Mouse (Mus musculus) MEL (cell line): ENCODE results near the gene Kansl2. TPM values are rescaled to one million over a fixed set of nuclear protein-coding genes. Genes with fewer than 3 reads are reported as not detected.

Source experiments
- DNase-seq: peaks from one replicate; pipeline ENCODE4 v3.0.0; 2011; ENCODE audit warnings: low read depth, low spot score
- H3K27ac ChIP-seq: 2 replicates; pipeline ENCODE4 v1.5.1; 2012; ENCODE audit warnings: low read depth, mild to moderate bottlenecking, control low read depth, low read length, moderate library complexity; ENCODE audit not compliant: control insufficient read depth
- H3K27me3 ChIP-seq, 2 experiments: fragments of 150-350 bp in 1 of 2; sonication (generic) in 1 of 2; 2 replicates each; pipeline ENCODE4 v1.6.1; 2012; ENCODE audit warnings: low read length in 2 of 2, mild to moderate bottlenecking in 2 of 2, improper control_type of control experiment in 1 of 2, moderate library complexity in 1 of 2; ENCODE audit not compliant: insufficient read depth in 2 of 2, control insufficient read depth in 1 of 2
- H3K36me3 ChIP-seq, 2 experiments: 2 replicates each; pipeline ENCODE4 v1.6.1; 2012 to 2014; ENCODE audit warnings: low read length in 2 of 2, improper control_type of control experiment in 1 of 2, inconsistent platforms in 1 of 2, mild to moderate bottlenecking in 1 of 2; ENCODE audit not compliant: insufficient read depth in 2 of 2, control insufficient read depth in 1 of 2
- H3K4me1 ChIP-seq, 2 experiments: fragments of 150-350 bp in 1 of 2; sonication (generic) in 1 of 2; 2 replicates each; pipeline ENCODE4 v1.6.1; 2012; ENCODE audit warnings: low read length in 2 of 2, improper control_type of control experiment in 1 of 2, mild to moderate bottlenecking in 1 of 2; ENCODE audit not compliant: insufficient read depth in 2 of 2, control insufficient read depth in 1 of 2
- H3K4me3 ChIP-seq, 2 experiments: fragments of 150-350 bp in 1 of 2; sonication (generic) in 1 of 2; 2 replicates each; pipeline ENCODE4 v1.5.1; 2012; ENCODE audit warnings: low read depth in 2 of 2, low read length in 2 of 2, mild to moderate bottlenecking in 2 of 2, moderate library complexity in 2 of 2, control low read depth in 1 of 2, improper control_type of control experiment in 1 of 2; ENCODE audit not compliant: control insufficient read depth in 1 of 2, insufficient read depth in 1 of 2
- H3K79me2 ChIP-seq: 2 replicates; pipeline ENCODE4 v1.6.1; 2012; ENCODE audit warnings: mild to moderate bottlenecking, low read length, moderate library complexity; ENCODE audit not compliant: control insufficient read depth, poor library complexity, insufficient read depth
- H3K9ac ChIP-seq: 2 replicates; pipeline ENCODE4 v1.6.1; 2012; ENCODE audit warnings: low read depth, mild to moderate bottlenecking, control low read depth, low read length, moderate library complexity; ENCODE audit not compliant: control insufficient read depth, poor library complexity, severe bottlenecking
- H3K9me3 ChIP-seq: fragments of 150-350 bp; sonication (generic); replicated peaks from 2 replicates; pipeline ENCODE4 v1.6.1; 2012; ENCODE audit warnings: mild to moderate bottlenecking, low read length, improper control_type of control experiment, moderate library complexity; ENCODE audit not compliant: insufficient read depth
- CHD1 ChIP-seq: IDR thresholded peaks from 2 replicates; pipeline ENCODE4 v1.6.1; 2012; ENCODE audit warnings: low read depth, mild to moderate bottlenecking, inconsistent platforms, low read length, improper control_type of control experiment
- CTCF ChIP-seq, 3 experiments: IDR thresholded peaks in 2 of 3; conservative IDR thresholded peaks in 1 of 3; 2 replicates each; pipeline ENCODE4 v1.5.1; 2011 to 2012; ENCODE audit warnings: low read length in 3 of 3, low read depth in 2 of 3, mild to moderate bottlenecking in 2 of 3, improper control_type of control experiment in 1 of 3, inconsistent platforms in 1 of 3, mixed read lengths in 1 of 3, moderate library complexity in 1 of 3; ENCODE audit not compliant: control insufficient read depth in 1 of 3, insufficient read depth in 1 of 3, poor library complexity in 1 of 3, severe bottlenecking in 1 of 3
- EP300 ChIP-seq, 2 experiments: IDR thresholded peaks; 2 replicates each; pipeline ENCODE4 v1.6.1; 2011; ENCODE audit warnings: improper control_type of control experiment in 2 of 2, low read length in 2 of 2, low read depth in 1 of 2, mild to moderate bottlenecking in 1 of 2
- ETS1 ChIP-seq: IDR thresholded peaks from 2 replicates; pipeline ENCODE4 v1.6.1; 2012; ENCODE audit warnings: low read depth, mild to moderate bottlenecking, inconsistent platforms, low read length, improper control_type of control experiment, moderate library complexity
- GABPA ChIP-seq: IDR thresholded peaks from 2 replicates; pipeline ENCODE4 v1.6.1; 2012; ENCODE audit warnings: low read depth, mild to moderate bottlenecking, inconsistent platforms, low read length, improper control_type of control experiment, moderate library complexity
- GATA1 ChIP-seq: IDR thresholded peaks from 2 replicates; pipeline ENCODE4 v1.6.1; 2011; ENCODE audit warnings: low read depth, low read length, improper control_type of control experiment
- HCFC1 ChIP-seq: IDR thresholded peaks from 2 replicates; pipeline ENCODE4 v1.6.1; 2012; ENCODE audit warnings: low read depth, mild to moderate bottlenecking, inconsistent platforms, low read length, improper control_type of control experiment, moderate library complexity
- KAT2A ChIP-seq: conservative IDR thresholded peaks from 2 replicates; pipeline ENCODE4 v1.6.1; 2012; ENCODE audit warnings: low read depth, low read length, improper control_type of control experiment, inconsistent platforms
- MAX ChIP-seq: IDR thresholded peaks from 2 replicates; pipeline ENCODE4 v1.6.1; 2011; ENCODE audit warnings: low read length, improper control_type of control experiment
- MEF2A ChIP-seq: IDR thresholded peaks from 2 replicates; pipeline ENCODE4 v1.6.1; 2014; ENCODE audit warnings: low read depth, mild to moderate bottlenecking, inconsistent platforms, low read length, improper control_type of control experiment; ENCODE audit not compliant: poor library complexity, insufficient replicate concordance, severe bottlenecking; ENCODE audit errors: extremely low read depth
- NRF1 ChIP-seq: IDR thresholded peaks from 2 replicates; pipeline ENCODE4 v1.6.1; 2014; ENCODE audit warnings: low read depth, mild to moderate bottlenecking, inconsistent platforms, low read length, improper control_type of control experiment, moderate library complexity; ENCODE audit not compliant: poor library complexity, insufficient read depth, severe bottlenecking
- POLR2A ChIP-seq, 2 experiments: IDR thresholded peaks; 2 replicates each; pipeline ENCODE4 v1.6.1; 2011 to 2012; ENCODE audit warnings: low read length in 2 of 2, mild to moderate bottlenecking in 2 of 2, control low read depth in 1 of 2, improper control_type of control experiment in 1 of 2, low read depth in 1 of 2, moderate library complexity in 1 of 2; ENCODE audit not compliant: control insufficient read depth in 1 of 2, insufficient read depth in 1 of 2, poor library complexity in 1 of 2
- POLR2AphosphoS2 ChIP-seq: IDR thresholded peaks from 2 replicates; pipeline ENCODE4 v1.6.1; 2011; ENCODE audit warnings: low read length, improper control_type of control experiment
- RAD21 ChIP-seq: IDR thresholded peaks from 2 replicates; pipeline ENCODE4 v1.6.1; 2011; ENCODE audit warnings: mild to moderate bottlenecking, low read depth, low read length, improper control_type of control experiment
- RCOR1 ChIP-seq: IDR thresholded peaks from 2 replicates; pipeline ENCODE4 v1.6.1; 2012; ENCODE audit warnings: low read depth, mild to moderate bottlenecking, inconsistent platforms, low read length, improper control_type of control experiment
- TAL1 ChIP-seq: IDR thresholded peaks from 2 replicates; pipeline ENCODE4 v1.6.1; 2012; ENCODE audit warnings: mild to moderate bottlenecking, inconsistent platforms, low read length, moderate library complexity, mixed read lengths
- UBTF ChIP-seq: IDR thresholded peaks from 2 replicates; pipeline ENCODE4 v1.6.1; 2012; ENCODE audit warnings: low read depth, mild to moderate bottlenecking, inconsistent platforms, low read length, improper control_type of control experiment, moderate library complexity, borderline replicate concordance; ENCODE audit not compliant: insufficient read depth
- USF1 ChIP-seq: IDR thresholded peaks from 2 replicates; pipeline ENCODE4 v1.6.1; 2014; ENCODE audit warnings: low read depth, mild to moderate bottlenecking, inconsistent platforms, low read length, improper control_type of control experiment, moderate library complexity
- USF2 ChIP-seq, 2 experiments: IDR thresholded peaks; 2 replicates each; pipeline ENCODE4 v1.6.1; 2011 to 2012; ENCODE audit warnings: improper control_type of control experiment in 2 of 2, low read length in 2 of 2, borderline replicate concordance in 1 of 2, inconsistent platforms in 1 of 2, low read depth in 1 of 2, mild to moderate bottlenecking in 1 of 2; ENCODE audit not compliant: insufficient read depth in 1 of 2
- ZC3H11A ChIP-seq: IDR thresholded peaks from 2 replicates; pipeline ENCODE4 v1.6.1; 2012; ENCODE audit warnings: low read depth, mild to moderate bottlenecking, inconsistent platforms, low read length, improper control_type of control experiment
- ZKSCAN1 ChIP-seq: IDR thresholded peaks from 2 replicates; pipeline ENCODE4 v1.6.1; 2012; ENCODE audit warnings: low read depth, mild to moderate bottlenecking, inconsistent platforms, low read length, improper control_type of control experiment, moderate library complexity
- ZNF384 ChIP-seq: IDR thresholded peaks from 2 replicates; pipeline ENCODE4 v1.6.1; 2012; ENCODE audit warnings: low read depth, mild to moderate bottlenecking, inconsistent platforms, low read length, improper control_type of control experiment
- polyA plus RNA-seq, 2 experiments: library from polyadenylated mRNA; stranded (reverse) in 1 of 2; unstranded in 1 of 2; fragments of >175 nt in 1 of 2; fragments of >200 nt in 1 of 2; gene quantifications; 2 replicates each; pipeline versions ENCODE4 v1.2.1 to v1.2.4; 2012; ENCODE audit warnings: low replicate concordance in 2 of 2, low read depth in 1 of 2; ENCODE audit not compliant: insufficient read length in 2 of 2, insufficient read depth in 1 of 2, missing spikeins in 1 of 2
- total RNA-seq: library from RNA; depleted of rRNA; stranded (reverse); fragments of 300-350 nt; gene quantifications from 2 replicates; pipeline ENCODE4 v1.2.3, GENCODE M21; 2012

Gene Kansl2
- total and polyA plus RNA-seq, 3 experiments = 157 to 170 TPM; not detected in 1

DNA sequence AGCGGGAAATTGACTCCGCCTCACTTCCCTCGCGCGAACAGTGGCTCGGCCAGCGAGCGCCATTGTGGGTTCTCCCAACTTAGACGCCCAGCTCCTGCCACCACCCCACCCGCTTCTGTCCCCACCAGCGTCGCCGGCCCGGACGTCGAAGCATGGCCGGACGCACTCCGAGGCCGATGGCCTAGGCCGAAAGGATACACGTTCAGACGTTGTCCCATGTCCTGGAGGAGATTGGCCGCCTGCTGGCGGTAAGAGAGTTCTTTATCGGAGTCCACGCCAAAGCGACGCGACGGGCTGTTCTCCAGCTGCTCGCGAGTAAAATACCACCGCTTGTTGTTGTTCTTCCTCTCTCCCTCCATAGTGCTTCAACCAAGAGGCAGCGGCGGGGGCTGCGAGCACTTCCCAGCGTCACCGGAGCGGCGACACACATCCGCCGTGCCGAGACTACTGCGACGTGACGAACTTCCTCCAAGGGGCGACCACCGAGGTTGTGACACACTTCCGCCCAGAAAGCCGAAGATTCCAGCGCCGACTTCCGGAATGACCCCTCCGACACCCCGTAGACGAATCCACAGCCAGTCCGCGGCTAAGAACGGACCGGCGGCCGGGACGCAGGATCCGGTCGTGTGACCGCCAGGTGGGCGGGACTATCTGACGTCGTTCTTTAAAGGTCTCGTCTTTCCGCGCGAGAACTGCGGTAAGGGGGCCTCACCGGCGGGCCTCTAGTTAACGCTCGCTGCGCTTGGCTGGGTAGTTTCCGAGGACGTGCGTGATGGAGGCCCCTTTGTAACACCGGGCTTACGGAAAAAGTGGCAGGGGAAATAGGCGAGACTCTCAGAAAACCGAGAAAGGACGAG is 33.4 kb upstream of the Kansl2 start (continued):
- TF ChIP-seq HCFC1 (peak; percentile 98), KAT2A (peak; percentile 97), UBTF (peak; percentile 88; the same call in 1 of the 2 replicates), EP300 (IDR thresholded peaks at IDR 0.05; ENCODE audit: low read depth in 1 of 2, low read length in 2 of 2) (peak in 1 of 2 experiments; percentile 70; a peak in 2 of 4 replicates), MAX (peak; percentile 83)

DNA sequence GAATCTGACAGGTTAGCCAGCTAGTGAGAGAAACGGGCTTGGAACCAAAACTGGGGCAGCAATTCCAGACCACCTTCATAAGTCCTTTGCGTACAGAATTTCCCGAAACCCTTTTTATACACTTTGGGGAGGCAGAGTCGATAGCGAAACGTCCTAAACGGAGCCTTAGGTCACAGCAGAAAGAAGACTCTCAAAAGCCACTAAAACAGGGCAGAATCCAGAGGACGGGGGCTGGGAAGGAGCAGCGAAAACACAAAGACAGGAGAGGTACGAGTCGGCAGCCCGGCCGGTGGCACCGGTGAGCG is 32.9 kb upstream of the Kansl2 start:
- no peak for TF ChIP-seq RCOR1
- TF ChIP-seq CHD1 = peak; percentile 94
- Histone ChIP-seq H3K36me3 (peaks cover 23 to 48% of the 10 kb centered on the region in 2 experiments), H3K27me3 (no peaks in the 10 kb centered on the region)

DNA sequence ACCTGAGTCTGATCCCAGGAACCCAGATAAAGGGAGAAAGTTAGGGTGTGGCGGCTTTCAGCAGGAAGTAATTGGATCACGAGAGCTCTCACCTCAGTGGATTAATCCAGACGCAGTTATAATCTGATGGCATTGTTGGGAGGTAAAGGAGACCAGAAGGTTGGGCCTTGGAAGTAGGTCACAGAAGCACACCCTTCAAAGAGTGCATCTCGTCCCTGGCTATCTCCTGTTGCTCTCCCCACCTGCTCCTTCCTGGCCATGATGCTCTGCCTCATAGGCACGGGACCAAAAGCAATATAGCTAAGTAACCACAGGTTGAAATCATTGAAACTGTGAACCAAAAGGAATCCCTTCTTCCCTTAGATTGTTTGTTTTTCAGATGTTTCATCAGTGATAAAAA is 23.1 kb upstream of the Kansl2 start:
- H3K27me3 ChIP-seq = no peaks in the 10 kb centered on the region
- no peak for DNase-seq
- no peak overlapping the region for H3K4me3 ChIP-seq
- peaks cover 32% of the 10 kb centered on the region for H3K79me2 ChIP-seq
- H3K36me3 ChIP-seq = peaks cover 3 to 66% of the 10 kb centered on the region in 2 experiments
- TF ChIP-seq USF2 (IDR thresholded peaks at IDR 0.05; ENCODE audit: borderline replicate concordance in 1 of 2, insufficient read depth in 1 of 2, low read depth in 1 of 2, low read length in 2 of 2) (no peak), KAT2A (no peak), ZKSCAN1 (no peak), ZNF384 (no peak), CHD1 (no peak), HCFC1 (no peak), TAL1 (no peak), ETS1 (no peak), RCOR1 (no peak), GABPA (no peak), RAD21 (no peak), NRF1 (no peak), POLR2AphosphoS2 (no peak), ZC3H11A (no peak), MEF2A (no peak), POLR2A (IDR thresholded peaks at IDR 0.05; ENCODE audit: control insufficient read depth in 1 of 2, insufficient read depth in 1 of 2, low read depth in 1 of 2, low read length in 2 of 2, poor library complexity in 1 of 2) (no peak), GATA1 (no peak), USF1 (no peak), CTCF (IDR thresholded peaks at IDR 0.05 in 2 of 3, conservative IDR thresholded peaks at IDR 0.05 in 1 of 3; ENCODE audit: control insufficient read depth in 1 of 3, insufficient read depth in 1 of 3, low read depth in 2 of 3, low read length in 3 of 3, poor library complexity in 1 of 3, severe bottlenecking in 1 of 3) (no peak)
- H3K4me1 ChIP-seq = no peaks in the 10 kb centered on the region
- H3K27ac ChIP-seq = no peak overlapping the region
- H3K9ac ChIP-seq = no peak overlapping the region
- no peaks in the 10 kb centered on the region for H3K9me3 ChIP-seq

More for the DNA sequence above, 32.9 kb upstream of the Kansl2 start:
- Histone ChIP-seq H3K4me1 (peaks cover 0 to 28% of the 10 kb centered on the region in 2 experiments; a peak in 3 of 4 replicates), H3K79me2 (peaks cover 62% of the 10 kb centered on the region), H3K27ac (peak overlapping the region; percentile 92), H3K4me3 (peak overlapping the region; percentile 76 to 83), H3K9ac (peak overlapping the region; percentile 81), H3K9me3 (no peaks in the 10 kb centered on the region)
- DNase-seq = no peak
